Mouse (Mus musculus) gastrocnemius, postnatal 36 days (tissue): ENCODE results near the gene Galnt12. TPM values are rescaled to one million over a fixed set of nuclear protein-coding genes. Genes with fewer than 3 reads are reported as not detected.
"Not testable (repeated sequence)": the region's sequence is repeated elsewhere in the genome, so short reads cannot be mapped to it uniquely, and the experiment has no call there.

Source experiments
- DNase-seq, 2 experiments: peaks; one replicate each; pipeline ENCODE4 v3.0.0; 2022
- intact Hi-C: fragments of 180-260 bp; cut with DNase I; formaldehyde crosslinking; loops from one replicate; pipeline ENCODE4 v1.15.1; 2025
- long read RNA-seq, 2 experiments: library from polyadenylated mRNA; stranded (forward); transcript quantifications; one replicate each; pipeline ENCODE4 v2.0.0; 2021
- total RNA-seq, 2 experiments: library from RNA; stranded (reverse); gene quantifications; 2 replicates each; pipeline ENCODE4 v1.2.3; 2021

The Galnt12 gene
- not detected for total RNA-seq
- long read RNA-seq, experiment 1, result 0 reads
- long read RNA-seq, experiment 2, result 0 reads

- intact Hi-C loops, result no loop called here
- no peak for DNase-seq
These were observed at the start of gene Galnt12 for GRCm38 (mm10) chr4:47091493-47092386. Gene Galnt12, plus strand, starts transcription at chr4:47091909.

GRCm38 (mm10) chr4:47043866-47044265, 47.8 kb upstream of the Galnt12 start:
- intact Hi-C loops, result no loop called here
- DNase-seq, result peak in 1 of 2 experiments; percentile 21

GRCm38 (mm10) chr4:47046974-47047373, 44.7 kb upstream of the Galnt12 start:
- intact Hi-C loops, result no loop called here
- peak in 1 of 2 experiments; percentile 10 for DNase-seq

GRCm38 (mm10) chr4:47047765-47048164, 43.9 kb upstream of the Galnt12 start:
- intact Hi-C loops, result no loop called here
- no peak for DNase-seq

- intact Hi-C loops, result no loop called here
- no peak for DNase-seq
These were observed 42.5 kb upstream of the Galnt12 start for GRCm38 (mm10) chr4:47049216-47049615.

GRCm38 (mm10) chr4:47050167-47050566, 41.5 kb upstream of the Galnt12 start:
- peak; percentile 76 to 85 for DNase-seq
- intact Hi-C loops, result no loop called here

- intact Hi-C loops, result no loop called here
- no peak for DNase-seq
These were observed 40.9 kb upstream of the Galnt12 start for GRCm38 (mm10) chr4:47050642-47051381.

GRCm38 (mm10) chr4:47051905-47052304, 39.8 kb upstream of the Galnt12 start:
- intact Hi-C loops, result no loop called here
- no peak for DNase-seq

GRCm38 (mm10) chr4:47055170-47055569, 36.5 kb upstream of the Galnt12 start:
- intact Hi-C loops, DNase-seq: not testable (repeated sequence)

GRCm38 (mm10) chr4:47055570-47056080, 36.1 kb upstream of the Galnt12 start:
- DNase-seq, result no peak
- intact Hi-C loops, result no loop called here

- intact Hi-C loops, result no loop called here
These were observed 34.8 kb upstream of the Galnt12 start, which contains the start of gene Anks6 for GRCm38 (mm10) chr4:47056791-47057509. Gene Anks6, minus strand, starts transcription at chr4:47057427.

GRCm38 (mm10) chr4:47057510-47058325, 34.0 kb upstream of the Galnt12 start:
- DNase-seq, result no peak
- intact Hi-C loops, result no loop called here

More at GRCm38 (mm10) chr4:47056791-47057509, 34.8 kb upstream of the Galnt12 start, which contains the start of gene Anks6:
- DNase-seq, result peak; percentile 65 to 69

- intact Hi-C loops, result no loop called here
- no peak for DNase-seq
These were observed 30.8 kb upstream of the Galnt12 start for GRCm38 (mm10) chr4:47060900-47061299.

GRCm38 (mm10) chr4:47075054-47075453, 16.7 kb upstream of the Galnt12 start:
- DNase-seq, result no peak
- intact Hi-C loops, result no loop called here

- DNase-seq, result no peak
- intact Hi-C loops, result no loop called here
These were observed 11.6 kb upstream of the Galnt12 start for GRCm38 (mm10) chr4:47079997-47080646.

- intact Hi-C loops, result no loop called here
- no peak for DNase-seq
These were observed 11.1 kb upstream of the Galnt12 start for GRCm38 (mm10) chr4:47080647-47081010.

GRCm38 (mm10) chr4:47083824-47084223, 7.9 kb upstream of the Galnt12 start:
- intact Hi-C loops, result no loop called here
- no peak for DNase-seq

GRCm38 (mm10) chr4:47088671-47089070, 3.0 kb upstream of the Galnt12 start:
- no peak for DNase-seq
- intact Hi-C loops, result no loop called here

GRCm38 (mm10) chr4:47092387-47093021, 795 bp downstream of the Galnt12 start:
- no peak for DNase-seq
- intact Hi-C loops, result no loop called here
